Mouse (Mus musculus) ES-E14 (cell line): ENCODE data around the gene Phf21a. TPM values are rescaled to one million over a fixed set of nuclear protein-coding genes. Genes with fewer than 3 reads are reported as not detected.
A peak's percentile ranks its signal among the peaks of the same experiment; 100 is the strongest.

ENCODE experiments used
- DNase-seq: peaks from one replicate; pipeline ENCODE4 v3.0.0-alpha.2; 2013; ENCODE audit warnings: low read depth, low spot score
- H3K27ac ChIP-seq: 2 replicates; pipeline ENCODE4 v1.5.1; 2012; ENCODE audit warnings: low read depth, mild to moderate bottlenecking, low read length, moderate library complexity, mixed read lengths; ENCODE audit not compliant: poor library complexity, insufficient read depth, severe bottlenecking
- H3K36me3 ChIP-seq: 2 replicates; pipeline ENCODE4 v1.6.1; 2012; ENCODE audit warnings: mild to moderate bottlenecking, low read length, moderate library complexity, mixed read lengths; ENCODE audit not compliant: control insufficient read depth, poor library complexity, insufficient read depth, severe bottlenecking
- H3K4me1 ChIP-seq, 2 experiments: fragments of 150-350 bp in 1 of 2; sonication (generic) in 1 of 2; 2 replicates each; pipeline ENCODE4 v1.6.1; 2012; ENCODE audit warnings: low read length in 2 of 2, mild to moderate bottlenecking in 1 of 2, mixed read lengths in 1 of 2; ENCODE audit not compliant: control insufficient read depth in 2 of 2, insufficient read depth in 2 of 2, poor library complexity in 1 of 2
- H3K4me3 ChIP-seq, 2 experiments: fragments of 150-350 bp in 1 of 2; sonication (generic) in 1 of 2; 2 replicates each; pipeline ENCODE4 v1.5.1; 2012; ENCODE audit warnings: low read length in 2 of 2, low read depth in 1 of 2, mild to moderate bottlenecking in 1 of 2, mixed read lengths in 1 of 2; ENCODE audit not compliant: insufficient read depth in 1 of 2, poor library complexity in 1 of 2, severe bottlenecking in 1 of 2
- H3K9ac ChIP-seq: 2 replicates; pipeline ENCODE4 v1.6.1; 2012; ENCODE audit warnings: low read depth, mild to moderate bottlenecking, low read length, mixed read lengths; ENCODE audit not compliant: poor library complexity, insufficient read depth, severe bottlenecking
- H3K9me3 ChIP-seq: fragments of 150-350 bp; sonication (generic); 2 replicates; pipeline ENCODE4 v1.6.1; 2012; ENCODE audit warnings: low read depth, mild to moderate bottlenecking, low read length; ENCODE audit not compliant: control insufficient read depth, insufficient read depth
- CHD2 ChIP-seq: IDR thresholded peaks from 2 replicates; pipeline ENCODE4 v1.6.1; 2014; ENCODE audit warnings: mild to moderate bottlenecking, low read depth, low read length, inconsistent platforms
- HCFC1 ChIP-seq: IDR thresholded peaks from 2 replicates; pipeline ENCODE4 v1.6.1; 2012; ENCODE audit warnings: low read length, inconsistent platforms, borderline replicate concordance; ENCODE audit not compliant: insufficient read depth
- MAFK ChIP-seq: IDR thresholded peaks from 2 replicates; pipeline ENCODE4 v1.6.1; 2014; ENCODE audit warnings: mild to moderate bottlenecking, low read depth, low read length, inconsistent platforms; ENCODE audit not compliant: insufficient read depth
- ZC3H11A ChIP-seq: IDR thresholded peaks from 2 replicates; pipeline ENCODE4 v1.6.1; 2012; ENCODE audit warnings: low read depth, mild to moderate bottlenecking, inconsistent platforms, low read length, borderline replicate concordance
- ZNF384 ChIP-seq: IDR thresholded peaks from 2 replicates; pipeline ENCODE4 v1.6.1; 2012; ENCODE audit warnings: low read depth, low read length, inconsistent platforms
- in situ Hi-C, 2 experiments: fragments of 600-800 bp; cut with MboI; formaldehyde crosslinking; loops; one replicate each; pipeline ENCODE4 v1.15.1; 2025; ENCODE audit warnings: low sequenced_read_pairs in 2 of 2, inconsistent platforms in 1 of 2; ENCODE audit not compliant: unreplicated experiment in 2 of 2
- total RNA-seq: library from RNA; depleted of rRNA; stranded (reverse); fragments of 300-350 nt; gene quantifications from 2 replicates; pipeline ENCODE4 v1.2.3, GENCODE M21; 2012

The Phf21a gene
- total RNA-seq, 1 experiment, result 23.5 TPM

- Histone ChIP-seq H3K4me1 (peaks cover 2 to 7% of the 10 kb centered on the region in 2 experiments; a peak in 1 of 4 replicates), H3K9ac (no peak overlapping the region), H3K27ac (no peak overlapping the region), H3K9me3 (no peaks in the 10 kb centered on the region), H3K36me3 (peaks cover 27% of the 10 kb centered on the region; the same call in 1 of the 2 replicates), H3K4me3 (no peak overlapping the region)
- no peak for DNase-seq
- TF ChIP-seq ZC3H11A (no peak), ZNF384 (no peak), HCFC1 (no peak), CHD2 (no peak), MAFK (no peak)
- in situ Hi-C loops, result no loop called here
Observed at GRCm38 (mm10) chr2:92384101-92384500, 291.2 kb downstream of the Phf21a start.

DNA sequence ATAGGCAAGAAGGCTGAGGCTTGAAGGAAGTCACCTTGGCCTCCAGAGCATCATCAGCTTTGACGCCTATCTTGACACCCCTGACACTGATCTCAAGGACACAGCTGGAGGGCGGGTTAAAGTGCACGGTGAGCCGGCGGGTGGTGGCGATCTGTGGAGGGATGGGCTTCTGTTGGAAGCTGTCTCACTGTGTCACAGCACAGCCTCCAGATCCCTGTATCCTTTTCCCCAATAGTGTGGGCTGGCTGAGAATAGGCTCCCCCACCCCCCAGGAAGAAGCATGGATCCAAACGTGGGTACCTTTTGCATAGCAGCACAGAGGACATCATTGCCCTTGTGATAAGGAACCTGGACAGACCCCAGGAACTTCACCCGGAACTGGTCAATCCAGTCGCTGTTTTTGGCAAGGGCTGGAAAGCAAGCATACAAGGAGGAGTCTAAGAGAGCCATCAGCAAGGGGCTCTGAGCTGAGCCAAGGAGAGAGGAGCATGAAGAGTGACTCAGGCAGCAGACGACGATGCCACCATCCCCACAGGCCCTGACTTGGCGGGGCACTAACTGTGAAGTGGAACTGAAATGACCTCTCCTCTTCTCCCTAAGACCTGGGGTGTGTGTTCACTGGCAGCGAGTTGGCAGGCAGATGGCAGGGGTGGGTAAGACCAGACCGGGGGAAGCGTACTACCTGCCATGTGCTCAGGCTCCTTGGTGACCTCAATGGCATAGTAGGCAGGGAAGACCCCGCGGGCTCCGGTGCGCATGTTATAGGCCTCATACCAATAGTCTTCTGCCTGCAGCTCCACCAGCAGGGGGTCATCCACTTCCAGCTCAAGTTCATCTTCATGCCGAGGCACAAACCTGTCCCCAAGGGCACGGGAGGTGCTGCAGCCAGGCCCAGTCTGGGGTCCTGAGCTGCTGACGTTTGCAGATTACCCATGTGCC is 292.5 kb downstream of the Phf21a start:
- DNase-seq, result no peak
- H3K4me3 ChIP-seq, result no peak overlapping the region
- in situ Hi-C loops, result no loop called here
- TF ChIP-seq MAFK (no peak), ZC3H11A (no peak), HCFC1 (no peak), ZNF384 (no peak), CHD2 (no peak)
- no peaks in the 10 kb centered on the region for H3K9me3 ChIP-seq
- H3K4me1 ChIP-seq, result peaks cover 2 to 9% of the 10 kb centered on the region in 2 experiments; a peak in 1 of 4 replicates
- peaks cover 25% of the 10 kb centered on the region; the same call in 1 of the 2 replicates for H3K36me3 ChIP-seq
- no peak overlapping the region; the same call in 1 of the 2 replicates for H3K27ac ChIP-seq
- no peak overlapping the region for H3K9ac ChIP-seq

DNA sequence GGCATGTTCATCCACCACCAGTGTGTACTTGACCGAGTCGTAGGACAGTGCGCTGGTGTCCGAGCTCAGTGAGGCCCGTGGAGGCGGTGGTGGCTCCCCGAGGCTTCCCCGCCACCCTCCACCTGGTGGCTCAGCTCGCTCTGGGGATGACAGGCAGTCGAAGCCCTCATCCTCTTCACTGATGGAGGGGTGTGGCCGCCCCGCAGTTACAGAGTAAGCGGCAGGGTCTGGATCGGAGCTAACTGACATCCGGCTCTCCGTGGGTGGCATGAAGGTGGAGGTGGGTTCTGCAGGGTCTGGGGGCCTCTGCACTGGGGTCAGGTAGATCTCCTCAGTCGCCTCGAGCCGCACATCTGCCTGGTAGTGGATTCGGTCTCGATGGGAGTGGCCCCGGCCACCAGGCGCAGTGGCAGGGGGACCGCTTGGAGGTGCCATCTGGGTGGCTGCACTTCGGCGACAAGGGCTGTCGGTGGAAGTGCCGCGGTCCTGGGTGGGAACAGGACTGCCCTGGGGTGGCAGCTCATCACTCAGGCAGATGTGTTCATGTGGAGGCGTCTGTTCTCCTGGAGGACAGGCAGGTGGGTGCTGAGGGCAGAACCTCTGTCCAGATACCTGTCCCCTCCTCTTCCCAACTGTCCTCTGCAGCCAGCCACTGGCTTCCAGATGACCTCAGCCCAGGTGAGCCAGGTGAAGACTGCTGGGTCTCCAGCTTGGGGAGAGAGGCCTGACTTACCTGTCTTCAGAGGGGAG is 294.1 kb downstream of the Phf21a start:
- peaks cover 2 to 10% of the 10 kb centered on the region in 2 experiments; a peak in 1 of 4 replicates for H3K4me1 ChIP-seq
- no peak overlapping the region for H3K4me3 ChIP-seq

DNA sequence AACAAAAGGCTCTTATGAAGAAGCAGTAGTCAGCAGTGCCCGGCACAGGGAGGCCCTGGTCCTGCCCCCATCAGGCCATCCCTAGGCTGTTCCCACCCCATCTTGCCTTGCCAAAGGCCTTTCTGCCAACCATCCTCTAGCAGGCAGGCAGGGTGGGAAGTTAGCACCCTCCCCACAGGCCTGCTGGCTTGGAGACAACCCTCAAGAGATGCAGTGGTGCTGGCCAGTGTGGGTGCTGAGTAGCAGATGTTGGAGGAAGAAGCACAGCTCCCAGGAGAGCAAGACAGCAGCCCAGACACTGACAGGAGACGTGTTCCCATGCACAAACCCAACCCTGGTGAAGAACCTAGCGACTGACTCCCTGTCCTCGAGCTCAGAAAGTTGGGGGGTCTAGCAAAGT is 294.7 kb downstream of the Phf21a start:
- peaks cover 22% of the 10 kb centered on the region; the same call in 1 of the 2 replicates for H3K36me3 ChIP-seq

More for the DNA sequence above, 294.1 kb downstream of the Phf21a start:
- no peak for DNase-seq
- H3K9ac ChIP-seq, result 0 out of 2 replicates have a peak overlapping the region, but pooled peaks have one; percentile 19
- peaks cover 25% of the 10 kb centered on the region; the same call in 1 of the 2 replicates for H3K36me3 ChIP-seq
- TF ChIP-seq HCFC1, result no peak
- no peak for TF ChIP-seq ZNF384
- no peak for TF ChIP-seq MAFK
- H3K9me3 ChIP-seq, result no peaks in the 10 kb centered on the region
- no peak overlapping the region for H3K27ac ChIP-seq
- in situ Hi-C loops, result no loop called here

More for the DNA sequence above, 294.7 kb downstream of the Phf21a start:
- Histone ChIP-seq H3K4me1 (peaks cover 2 to 11% of the 10 kb centered on the region in 2 experiments; a peak in 1 of 4 replicates), H3K4me3 (no peak overlapping the region), H3K27ac (no peak overlapping the region), H3K9me3 (no peaks in the 10 kb centered on the region), H3K9ac (no peak overlapping the region)
- in situ Hi-C loops, result no loop called here
- no peak for DNase-seq
- TF ChIP-seq HCFC1 (no peak), MAFK (no peak), CHD2 (no peak), ZNF384 (no peak), ZC3H11A (no peak)
